Mouse (Mus musculus) urinary bladder, postnatal 36 days (tissue): ENCODE data around the gene Ddah1.

Source experiments
- DNase-seq, 2 experiments: peaks; one replicate each; pipeline ENCODE4 v3.0.0; 2022; ENCODE audit warnings: low spot score in 2 of 2, mixed read lengths in 1 of 2

The Ddah1 gene

DNA sequence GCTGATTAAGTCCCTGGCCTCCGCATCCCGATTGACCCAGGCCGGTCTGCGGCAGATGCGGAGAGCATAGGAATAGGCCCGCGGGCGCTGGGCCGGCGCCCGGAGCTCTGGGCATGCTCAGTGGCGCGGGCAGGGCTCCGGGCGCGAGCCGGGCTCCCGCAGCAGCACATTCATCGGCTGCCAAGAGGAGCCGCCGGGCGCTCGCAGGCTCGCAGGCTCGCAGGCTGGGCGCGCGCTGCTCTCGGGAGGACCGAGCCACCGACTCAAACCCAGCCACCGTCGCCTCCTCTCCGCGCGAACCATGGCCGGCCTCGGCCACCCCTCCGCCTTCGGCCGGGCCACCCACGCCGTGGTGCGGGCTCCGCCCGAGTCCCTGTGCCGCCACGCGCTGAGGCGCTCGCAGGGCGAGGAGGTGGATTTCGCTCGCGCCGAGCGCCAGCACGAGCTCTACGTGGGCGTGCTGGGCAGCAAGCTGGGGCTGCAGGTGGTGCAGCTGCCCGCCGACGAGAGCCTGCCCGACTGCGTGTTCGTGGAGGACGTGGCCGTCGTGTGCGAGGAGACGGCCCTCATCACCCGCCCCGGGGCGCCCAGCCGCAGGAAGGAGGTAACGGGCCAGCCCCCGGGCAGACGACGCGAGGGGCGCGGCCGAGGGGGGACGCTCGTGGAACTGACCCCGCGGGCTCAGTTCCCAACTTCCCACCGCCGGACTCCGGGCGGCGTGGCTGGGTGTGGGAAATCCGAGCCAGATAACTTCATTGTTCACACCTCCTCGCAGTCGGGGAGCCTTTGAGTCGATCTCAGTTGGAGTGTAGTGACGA is at the start of gene Ddah1:
Ddah1 (plus strand) TSS at position 115 of the 818 bp plus-strand sequence.
- peak; percentile 47 to 57 for DNase-seq

DNA sequence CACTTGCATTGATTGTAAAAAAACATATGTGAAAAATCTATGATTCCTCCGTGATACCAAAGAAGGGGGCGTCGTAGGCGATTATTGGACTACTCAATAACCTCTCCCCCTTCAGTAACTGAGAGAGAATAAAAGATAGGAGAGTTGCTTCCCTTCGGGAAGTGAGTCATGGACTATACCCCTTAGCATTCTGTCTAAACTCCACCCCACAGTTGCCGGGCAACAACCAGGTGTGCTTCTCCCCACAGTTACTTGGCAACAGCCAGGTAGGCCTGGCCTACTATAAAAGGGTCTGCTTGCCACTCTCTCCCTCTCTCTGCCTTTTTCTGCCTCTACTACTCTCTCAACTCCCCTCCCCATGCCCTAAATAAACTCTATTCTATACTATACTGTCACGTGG is 42.6 kb upstream of the Ddah1 start:
- no peak for DNase-seq

DNA sequence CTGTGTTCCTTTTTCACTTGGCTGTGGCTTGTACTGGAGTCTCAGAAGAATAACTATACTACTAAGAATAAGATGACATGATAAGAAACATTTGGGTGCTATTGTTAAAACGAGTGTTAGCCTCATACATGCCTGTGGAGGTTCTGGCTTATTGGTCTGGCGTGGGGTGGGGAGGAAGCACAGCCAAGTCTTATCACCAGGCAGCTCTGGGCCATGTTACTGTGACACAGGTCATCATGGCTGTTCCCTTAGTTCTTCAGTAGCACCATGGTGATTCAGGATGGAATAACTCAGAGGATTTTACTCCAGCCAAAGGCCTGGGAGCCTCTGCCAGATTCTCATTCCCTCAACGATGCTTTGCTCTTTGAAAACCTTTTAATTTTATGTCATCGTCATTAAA is 38.8 kb upstream of the Ddah1 start:
- DNase-seq, result no peak

DNA sequence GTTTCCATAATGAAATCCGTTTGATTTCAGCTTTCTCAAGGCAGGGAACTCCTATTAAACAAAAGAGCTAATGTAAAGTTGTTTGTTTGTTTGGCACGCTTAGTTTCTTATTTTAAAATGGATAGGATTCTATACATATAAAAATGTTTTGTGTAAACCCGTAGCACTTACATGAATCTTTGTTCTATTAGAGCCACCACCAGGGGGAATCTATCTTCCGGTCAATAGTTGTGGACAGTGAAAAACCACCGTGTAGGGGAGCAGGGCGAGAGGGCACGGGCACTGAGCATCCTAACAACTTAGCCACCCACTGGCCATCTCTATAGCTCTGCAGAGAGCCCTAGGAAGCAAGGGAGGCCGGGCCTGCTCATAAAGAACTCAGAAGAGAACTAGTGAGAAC is 33.4 kb upstream of the Ddah1 start:
- DNase-seq, result no peak

DNA sequence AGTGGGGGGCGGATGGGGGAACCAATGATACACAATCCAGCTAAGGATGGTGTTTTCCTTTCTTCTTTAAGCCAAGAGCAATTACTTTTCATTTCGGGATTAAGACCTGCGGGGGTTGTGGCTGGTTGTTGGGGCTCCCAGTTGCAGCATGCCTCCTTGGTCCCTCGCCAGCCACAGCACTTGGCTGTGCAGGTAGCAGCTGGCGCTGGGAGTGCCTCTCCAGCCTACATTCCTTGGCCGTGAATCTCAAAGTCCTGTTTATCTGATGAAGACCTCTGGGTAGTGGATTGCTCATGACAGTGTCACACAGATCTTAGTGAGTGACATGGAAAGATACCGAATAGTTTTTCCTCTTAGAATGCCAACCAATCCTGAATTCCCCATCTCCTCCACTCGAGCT is 30.1 kb upstream of the Ddah1 start:
- peak; percentile 22 to 32 for DNase-seq

DNA sequence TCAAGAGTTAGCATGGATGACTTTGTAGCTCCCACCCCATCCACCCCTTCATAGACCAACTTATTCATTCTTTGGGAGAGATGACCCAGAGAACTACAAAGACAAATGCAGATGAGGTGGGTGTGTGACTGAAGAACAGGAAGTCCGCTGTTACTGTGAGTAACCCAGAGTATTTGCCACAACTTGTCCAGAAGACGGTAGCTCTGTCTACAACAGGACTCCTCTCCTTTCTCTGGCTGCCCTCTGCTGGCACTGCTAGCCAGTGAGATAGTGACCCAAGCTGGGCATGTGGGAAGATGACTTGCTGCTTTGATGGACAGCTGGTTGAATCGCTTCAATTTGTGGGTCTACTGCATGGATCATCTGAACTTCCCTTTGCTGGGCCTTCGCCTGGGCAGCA is 28.9 kb upstream of the Ddah1 start:
- DNase-seq, result peak; percentile 30 to 48

DNA sequence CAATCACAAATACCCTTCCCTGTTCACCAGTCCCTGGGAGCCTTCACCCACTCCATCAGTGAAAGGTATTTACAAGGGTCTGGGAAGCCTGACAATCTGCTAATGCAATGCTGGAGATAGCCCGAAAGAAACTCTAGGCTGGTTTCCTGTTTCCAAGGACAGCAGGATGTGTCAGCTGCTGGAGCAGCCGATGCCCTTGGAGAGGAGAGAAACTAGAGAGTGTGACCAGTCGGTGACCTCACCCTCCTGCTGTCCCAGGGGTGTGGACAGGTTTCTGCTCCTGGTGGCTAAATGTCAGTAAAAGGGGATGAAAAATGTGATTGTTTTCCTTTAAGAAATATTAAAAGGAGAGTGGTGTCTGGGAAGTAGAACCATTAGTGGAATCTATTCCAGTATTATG is 28.4 kb upstream of the Ddah1 start:
- DNase-seq, result no peak

DNA sequence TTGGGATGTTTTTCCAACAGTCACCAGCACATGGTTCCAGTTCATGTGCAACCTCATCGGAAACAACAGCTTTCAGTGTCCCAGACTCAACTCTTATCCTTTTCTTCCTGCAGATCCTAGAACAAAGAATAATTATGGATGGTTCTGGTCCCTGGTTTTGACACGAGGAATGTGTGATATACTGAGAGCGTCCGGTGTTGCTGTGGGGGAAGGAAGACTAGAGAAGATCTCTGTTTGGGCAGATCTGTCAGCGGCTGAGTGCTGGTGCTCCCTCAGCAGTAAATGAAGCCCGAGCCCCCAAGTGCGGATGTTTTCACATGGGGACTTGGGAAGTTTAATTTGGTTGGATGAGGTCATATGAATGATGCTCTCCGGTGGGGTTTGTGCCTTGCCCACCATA is 23.6 kb upstream of the Ddah1 start:
- no peak for DNase-seq

DNA sequence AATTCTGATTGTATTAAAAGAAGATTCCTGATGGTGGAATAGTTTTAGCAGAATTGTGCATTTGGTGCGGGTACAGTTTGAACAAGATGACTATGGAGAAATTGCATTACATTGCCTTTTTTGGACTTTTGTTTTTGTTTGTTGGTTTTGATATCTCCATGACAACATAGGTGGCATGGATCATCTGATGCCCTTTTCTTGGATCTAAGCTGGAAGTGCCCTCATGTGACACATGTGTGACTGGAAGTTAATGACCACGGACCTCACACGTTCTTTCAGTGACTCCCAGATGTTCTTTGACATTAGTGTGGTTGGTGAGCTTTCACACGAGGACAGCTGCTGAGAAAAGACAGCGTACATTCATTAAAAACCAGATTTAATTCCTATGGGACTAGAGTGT is 21.9 kb upstream of the Ddah1 start:
- DNase-seq, result no peak

DNA sequence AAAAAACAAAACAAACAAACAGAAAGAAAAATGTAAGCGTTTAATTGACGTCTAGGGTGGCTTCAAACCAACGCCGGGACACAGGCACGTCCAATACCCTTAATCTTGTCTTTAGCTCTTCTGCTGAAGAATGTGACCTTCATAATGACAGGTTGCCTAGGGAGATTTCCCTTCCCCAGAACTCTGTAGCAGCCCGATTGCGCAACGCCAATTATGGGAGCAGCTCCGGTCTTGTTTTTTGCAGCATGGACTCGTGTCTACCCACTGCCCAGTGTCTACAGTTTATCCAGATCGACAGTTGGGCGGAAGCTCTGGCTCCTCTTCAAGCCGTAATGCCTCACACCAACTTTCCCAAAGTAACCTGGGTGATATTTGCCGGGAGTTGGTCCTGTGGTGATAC is 19.8 kb upstream of the Ddah1 start:
- no peak for DNase-seq

DNA sequence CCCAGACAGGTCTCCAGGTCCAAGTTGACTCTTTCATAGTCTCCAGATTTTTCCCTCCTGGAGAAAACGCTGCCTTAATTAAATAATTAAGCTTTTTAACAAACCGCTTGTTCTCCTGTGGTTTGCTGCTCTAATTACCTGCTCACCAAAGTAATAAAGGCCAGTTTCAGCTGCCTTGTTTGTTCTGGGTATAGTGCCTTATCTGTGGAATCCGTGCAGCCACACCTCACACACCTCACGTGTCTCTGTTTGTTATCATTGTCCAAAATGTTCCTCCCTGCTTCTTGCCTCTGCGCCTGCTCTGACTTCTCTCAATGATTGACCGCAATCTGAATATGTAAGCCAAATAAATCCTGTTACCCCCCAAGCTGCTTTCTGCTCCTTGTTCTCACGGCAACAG is 18.6 kb upstream of the Ddah1 start:
- DNase-seq, result no peak

DNA sequence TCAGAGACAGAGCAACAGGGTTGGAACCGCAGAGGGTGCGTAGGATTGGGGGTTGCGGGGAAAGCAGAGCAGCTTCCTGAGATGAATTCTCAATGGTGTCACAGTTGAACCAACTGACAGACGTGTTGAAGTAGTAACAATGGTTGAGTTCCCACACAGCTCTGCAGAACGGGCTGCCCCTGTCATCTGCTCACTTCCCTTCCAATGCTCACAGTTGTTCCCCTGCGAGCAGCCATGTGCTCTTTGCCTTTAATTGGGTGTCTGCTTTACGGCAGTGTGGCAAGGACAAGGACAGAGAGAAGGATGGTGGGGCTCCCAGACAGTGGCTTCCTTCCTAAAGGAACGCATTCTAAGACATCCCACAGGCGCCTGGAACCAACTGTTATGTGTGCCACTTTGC is 15.4 kb upstream of the Ddah1 start:
- no peak for DNase-seq

DNA sequence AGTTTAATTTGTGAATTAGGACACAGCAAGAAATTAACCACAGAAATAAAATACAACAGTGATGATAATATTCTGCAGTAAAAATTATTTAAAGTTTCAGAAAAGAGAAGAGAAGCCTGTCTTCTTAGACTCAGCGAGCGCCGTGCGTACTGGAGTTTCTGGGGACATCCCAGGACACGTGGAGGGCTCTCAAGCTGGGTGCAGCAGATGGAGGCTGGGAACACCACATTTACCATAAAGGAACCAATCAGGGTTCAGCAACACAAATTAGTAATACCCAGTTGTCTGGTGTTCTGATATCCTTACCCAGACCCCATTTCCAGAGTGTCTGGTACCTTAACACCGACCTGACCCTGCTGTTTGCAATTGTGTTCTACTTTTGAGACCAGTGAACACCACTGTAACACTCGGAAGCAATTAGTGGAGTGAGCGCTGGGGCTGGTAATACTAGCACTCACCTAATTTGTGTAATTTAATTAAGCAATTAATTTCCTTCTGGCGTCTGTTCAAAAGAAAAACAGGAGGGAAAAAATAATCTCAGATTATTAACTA is 14.9 kb upstream of the Ddah1 start:
- DNase-seq, result no peak

DNA sequence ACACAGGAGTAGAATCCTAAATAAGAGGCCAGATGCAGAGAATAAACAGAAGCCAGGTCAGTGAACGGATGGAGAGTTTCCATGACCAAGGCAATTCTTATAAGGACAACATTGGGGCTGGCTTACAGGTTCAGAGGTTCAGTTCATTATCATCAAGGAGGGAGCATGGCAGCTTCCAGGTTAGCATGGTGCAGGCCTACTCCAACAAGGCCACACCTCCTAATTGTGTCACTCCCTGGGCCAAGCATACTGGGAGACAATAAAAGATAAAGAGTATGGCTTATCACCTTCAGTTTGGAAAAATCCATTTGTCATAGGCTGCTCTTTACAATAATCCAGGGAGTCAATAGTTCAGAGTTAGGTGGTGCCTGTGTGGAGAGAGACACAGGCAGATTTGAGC is 9.8 kb upstream of the Ddah1 start:
- no peak for DNase-seq

DNA sequence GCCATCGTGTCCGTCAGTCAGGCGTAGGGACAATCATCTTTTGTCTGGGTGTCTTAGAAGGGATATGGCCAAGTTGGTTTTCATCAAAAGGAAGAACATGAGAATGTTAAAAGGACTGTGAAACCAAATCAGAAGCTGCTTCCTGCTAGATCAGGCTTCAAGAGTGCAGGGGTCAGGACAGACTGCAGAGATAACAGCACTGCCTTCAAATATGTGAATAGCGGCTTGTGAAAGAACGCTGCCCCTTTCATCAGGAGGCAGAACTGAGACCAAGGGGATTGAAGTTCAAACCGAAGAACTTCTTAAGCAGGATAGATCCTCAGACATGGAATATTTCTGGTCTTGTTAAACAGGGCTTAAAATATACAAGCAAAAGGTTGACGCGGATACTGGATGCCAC is 2.0 kb upstream of the Ddah1 start:
- no peak for DNase-seq

DNA sequence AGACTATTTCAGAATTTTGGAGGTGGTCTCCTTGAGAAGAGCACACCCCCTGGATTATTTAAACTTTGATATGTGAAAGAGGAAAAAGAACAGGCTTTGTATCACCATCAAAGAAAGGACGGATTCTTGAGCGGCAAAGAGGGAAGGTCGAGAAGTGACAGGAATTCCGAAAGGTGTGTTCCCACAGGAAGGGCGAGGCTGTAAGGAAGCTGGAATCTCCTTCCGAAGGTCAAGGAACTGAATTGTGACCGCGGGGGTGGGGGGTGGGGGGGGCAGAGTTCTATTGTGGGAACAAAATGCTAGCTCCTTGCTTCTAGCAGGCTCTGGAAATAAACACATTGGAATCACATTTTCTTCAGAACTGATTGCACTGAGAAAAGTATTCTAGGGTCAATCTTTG is 1.3 kb upstream of the Ddah1 start:
- DNase-seq, result no peak

DNA sequence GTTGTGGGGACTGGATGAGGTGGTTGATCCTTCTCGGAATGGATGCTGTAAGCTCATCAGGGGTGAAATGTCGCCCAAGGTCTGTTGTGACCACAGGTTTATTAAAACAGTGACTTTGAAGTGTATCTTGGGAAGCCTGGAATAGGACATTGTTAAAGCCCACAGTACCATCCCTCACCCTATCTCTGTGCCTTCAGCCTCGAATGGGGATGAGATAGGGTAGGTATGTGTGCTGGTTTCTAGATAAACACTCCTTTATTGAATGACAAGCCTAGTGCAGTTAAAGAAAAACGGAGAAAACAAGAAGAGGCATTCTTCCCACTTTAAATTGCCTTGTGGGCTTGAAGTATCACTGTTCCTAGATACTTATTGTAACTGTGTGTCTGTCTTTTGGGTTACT is 631 bp upstream of the Ddah1 start:
- DNase-seq, result no peak

DNA sequence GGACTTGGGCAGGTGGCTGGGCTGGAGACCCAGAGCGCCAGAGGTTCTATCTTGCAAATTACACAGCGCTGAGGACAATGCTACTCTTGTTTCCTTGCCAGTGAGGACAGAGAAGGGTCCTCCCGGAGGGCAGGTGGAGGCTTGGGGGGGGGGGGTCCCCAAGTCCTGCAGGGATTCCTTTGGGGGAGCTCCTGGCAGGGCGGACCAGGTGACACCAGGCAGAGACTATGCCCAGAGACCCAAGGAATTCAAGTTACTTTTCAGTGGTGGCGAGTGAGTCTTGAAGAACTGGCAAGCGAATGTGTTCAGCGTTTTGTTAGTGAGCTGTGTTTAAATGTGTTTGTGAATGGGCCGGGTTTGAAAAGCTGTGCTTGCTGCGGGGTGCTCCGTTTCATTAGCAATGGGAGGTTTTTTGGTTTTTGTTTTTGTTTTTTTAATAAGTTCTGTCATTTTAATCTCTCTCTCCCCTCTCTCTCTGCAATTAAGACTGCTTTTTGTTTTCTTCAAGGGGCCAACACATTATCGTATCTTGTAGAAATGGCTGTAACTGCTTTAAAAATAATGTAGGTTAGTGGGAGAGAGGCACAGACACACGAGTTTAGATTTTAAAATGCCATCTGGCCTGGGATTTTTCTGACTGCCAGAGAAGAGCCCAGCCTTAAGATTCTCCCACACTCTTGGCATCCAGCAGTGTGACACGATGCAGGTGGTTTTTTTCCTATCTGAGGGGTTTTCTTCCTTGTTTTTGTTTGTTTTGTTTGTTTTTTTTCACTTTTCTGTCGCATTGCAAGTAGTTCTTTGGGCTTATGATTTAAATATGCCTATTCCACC is 1.1 kb downstream of the Ddah1 start:
- no peak for DNase-seq

DNA sequence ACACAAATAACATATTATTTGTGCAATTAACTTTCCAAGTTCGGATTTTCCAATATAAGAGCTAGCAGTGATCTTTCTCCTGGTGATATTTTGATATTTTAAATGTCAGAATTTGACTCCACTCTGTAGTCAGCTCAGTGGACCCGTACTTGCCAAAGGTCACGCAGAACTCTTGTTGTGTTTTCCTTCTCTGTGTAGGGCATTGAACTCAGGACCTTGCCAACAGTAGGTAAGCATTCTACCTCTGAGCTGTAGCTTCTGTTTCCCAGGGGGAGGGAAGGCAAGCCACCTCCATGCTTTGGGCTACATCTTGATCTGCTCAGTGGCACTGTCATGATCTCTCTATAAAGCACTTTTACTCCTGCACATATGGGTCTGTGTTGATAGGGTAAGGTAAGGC is 2.1 kb downstream of the Ddah1 start:
- no peak for DNase-seq

DNA sequence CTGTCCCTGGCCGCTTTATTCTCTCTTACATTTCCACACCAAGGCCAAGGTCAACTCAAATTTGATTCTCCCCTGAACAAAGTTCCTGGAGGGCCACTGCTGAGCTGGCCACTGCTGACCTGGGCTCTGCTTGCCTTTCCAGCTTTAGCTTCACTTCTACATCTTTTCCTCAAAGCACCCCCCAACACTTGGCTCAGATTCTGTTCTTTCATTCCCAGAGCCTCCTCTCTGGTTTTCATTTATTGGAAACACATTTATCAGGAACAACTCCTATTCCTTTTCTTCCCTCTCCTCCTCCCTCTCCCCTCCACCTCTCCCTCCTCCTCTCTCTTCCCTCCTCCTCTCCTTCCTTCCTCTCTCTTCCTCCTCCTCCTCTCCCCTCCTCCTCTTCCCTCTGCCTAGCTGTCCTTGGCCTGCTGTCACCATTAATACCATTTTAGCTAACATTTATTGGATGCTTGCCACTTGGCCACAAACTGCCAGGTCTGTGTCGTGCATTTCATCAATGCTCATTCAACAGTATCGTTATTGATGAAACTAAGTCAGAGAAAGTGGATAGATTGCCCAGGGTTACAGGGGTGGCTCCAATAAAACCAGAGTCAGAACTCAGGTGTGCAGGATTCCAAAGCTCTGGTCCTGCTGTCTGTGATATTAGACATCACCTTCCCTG is 3.2 kb downstream of the Ddah1 start:
- DNase-seq, result no peak

DNA sequence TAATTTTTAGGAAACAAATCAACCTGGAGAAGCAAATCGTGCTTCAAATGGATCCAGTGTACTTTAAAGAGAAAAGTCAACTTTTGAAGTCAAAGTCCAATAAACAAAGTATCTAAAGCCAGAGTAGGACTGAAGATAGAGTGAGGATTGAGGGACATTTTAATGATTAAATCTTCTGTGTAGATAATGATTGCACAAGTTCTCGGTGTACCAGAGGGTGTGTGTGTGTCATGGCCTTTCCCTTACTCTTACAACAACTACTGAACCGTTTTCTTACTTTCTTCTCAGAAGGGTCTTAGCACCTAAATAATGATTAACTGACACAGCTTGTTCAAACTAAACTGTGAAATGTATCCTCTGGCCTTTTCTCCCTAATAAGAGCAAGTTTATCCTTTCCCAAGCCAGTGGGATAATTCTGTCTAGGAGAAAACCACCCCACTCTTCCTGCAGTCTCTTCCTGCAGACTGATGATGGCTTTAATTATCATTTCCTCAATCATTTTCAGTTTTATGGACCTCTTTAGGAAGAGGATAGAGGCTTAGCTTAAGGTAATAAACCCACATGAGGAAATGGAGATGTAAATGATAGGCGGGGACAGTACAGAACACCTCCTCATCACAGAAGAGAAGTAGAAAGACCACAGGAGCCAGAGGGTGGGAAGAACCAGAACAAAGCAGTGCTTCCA is 4.6 kb downstream of the Ddah1 start:
- DNase-seq, result no peak

DNA sequence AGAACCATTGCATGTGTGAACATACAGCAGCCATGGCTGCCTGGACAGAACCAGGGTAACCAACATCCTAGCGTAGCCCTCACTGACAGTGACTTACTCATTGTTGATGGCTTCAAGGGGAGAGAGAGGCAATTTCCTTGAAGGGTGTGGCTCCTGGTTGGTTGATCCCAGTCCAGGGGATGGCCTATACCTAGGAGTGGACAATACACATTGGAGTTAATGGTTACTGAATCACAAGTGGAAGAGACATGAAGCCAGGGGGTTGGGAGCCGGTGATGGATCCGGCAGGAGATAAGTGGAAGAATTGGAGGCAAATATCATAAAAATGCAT is 5.1 kb downstream of the Ddah1 start:
- DNase-seq, result no peak
